Mouse (Mus musculus) brain, adult 2 months (tissue): Measurements from ENCODE around the gene Prkg1.
"Not testable (repeated sequence)": the region's sequence is repeated elsewhere in the genome, so short reads cannot be mapped to it uniquely, and the experiment has no call there.

ENCODE experiments used
- DNase-seq: peaks from one replicate; pipeline ENCODE4 v3.0.0; 2011; ENCODE audit warnings: low read depth, low spot score

The Prkg1 gene

DNA sequence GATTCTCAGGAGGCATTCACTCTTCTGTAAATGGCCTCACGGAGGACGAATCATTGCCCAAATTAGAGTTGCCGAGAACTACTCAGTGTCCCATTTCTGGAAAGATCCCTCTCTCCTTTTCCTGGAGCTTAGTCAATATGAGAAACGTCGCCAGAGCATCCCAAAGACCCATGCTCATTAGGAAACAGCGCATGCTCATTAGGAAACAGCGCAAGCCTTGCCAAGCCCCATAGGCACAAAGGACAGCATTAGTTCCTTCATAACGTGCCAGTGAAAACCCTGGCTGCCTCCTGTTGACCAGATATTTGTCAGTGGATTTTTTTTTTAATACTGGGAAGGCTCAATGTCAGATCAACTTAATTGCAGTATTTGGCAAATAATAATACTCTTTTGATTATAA is 1127.4 kb downstream of the Prkg1 start:
- DNase-seq: peak; percentile 10

DNA sequence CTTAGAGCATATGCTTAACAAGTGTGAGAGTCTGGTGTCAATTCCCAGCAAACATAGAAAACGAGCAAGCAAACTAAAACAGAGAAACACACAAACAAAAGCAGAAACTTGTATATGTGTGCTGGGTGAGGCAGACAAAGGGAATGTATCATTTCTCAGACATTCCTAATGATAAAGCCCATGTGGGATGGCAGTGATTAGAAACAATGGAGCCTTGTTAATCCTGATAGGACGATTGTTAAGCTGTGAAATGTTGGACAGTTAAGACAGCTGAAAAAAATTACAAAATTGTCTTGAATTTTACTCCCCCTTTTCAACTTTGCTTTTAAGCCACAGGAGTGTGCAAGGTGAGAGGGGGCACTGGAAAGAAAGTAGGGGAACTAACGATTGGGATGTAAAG is 1133.8 kb downstream of the Prkg1 start:
- no peak for DNase-seq

DNA sequence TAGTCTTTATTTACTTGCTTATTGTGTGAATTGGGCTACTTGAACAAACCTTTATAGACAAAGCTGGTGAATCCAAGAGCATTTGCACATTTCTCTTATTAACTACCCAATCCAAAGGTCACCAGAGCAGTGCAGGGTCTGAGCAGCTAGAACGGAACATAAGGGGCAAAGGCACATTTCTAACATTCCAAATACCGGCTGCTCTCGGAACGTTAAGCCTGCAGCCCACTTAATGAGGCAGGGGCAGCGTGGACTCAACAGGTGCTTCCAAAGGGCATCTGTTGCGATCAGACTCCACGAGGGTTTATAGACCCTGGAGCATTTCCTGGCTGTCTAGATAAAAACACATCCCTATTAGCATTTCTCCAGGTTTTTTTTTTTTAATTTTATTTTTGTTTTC is 1138.8 kb downstream of the Prkg1 start:
- no peak for DNase-seq

DNA sequence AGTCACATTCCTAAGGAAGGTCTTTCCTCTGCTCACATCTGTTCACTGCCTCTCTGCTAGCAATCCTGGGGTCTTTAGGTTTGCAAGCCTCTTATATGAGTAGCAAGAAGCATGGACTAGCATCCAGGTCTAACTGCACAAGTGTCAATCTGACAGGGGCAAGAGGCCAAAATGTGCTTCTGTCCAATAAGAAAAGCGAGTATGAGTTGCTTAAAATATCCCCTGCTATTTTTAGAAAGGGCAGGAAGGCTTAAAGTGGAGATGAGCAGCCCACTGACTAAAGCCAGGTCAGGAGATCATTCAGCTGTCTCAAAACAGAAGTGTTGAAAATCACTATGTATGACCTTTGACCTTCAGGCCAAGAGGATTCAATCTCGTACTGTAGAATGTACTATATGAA is 1139.4 kb downstream of the Prkg1 start:
- DNase-seq: no peak

DNA sequence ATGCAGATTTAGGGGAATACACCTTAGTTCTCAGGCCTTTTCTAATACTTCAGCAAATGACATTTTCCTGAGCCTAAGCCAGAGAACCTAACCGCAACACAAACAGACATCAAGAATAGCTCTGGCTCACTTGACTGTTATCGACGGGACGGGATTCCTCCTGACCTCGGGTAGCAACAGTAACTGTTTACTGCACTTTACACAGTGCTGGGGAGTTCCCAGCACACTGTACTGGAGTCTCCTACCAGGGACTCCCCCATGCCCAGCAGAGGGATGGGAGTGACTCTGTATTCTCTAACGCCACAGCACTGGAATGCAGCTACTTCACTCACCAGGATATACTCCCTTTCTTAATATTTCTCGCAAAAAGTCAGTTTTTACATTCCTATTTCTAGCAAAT is 1141.2 kb downstream of the Prkg1 start:
- DNase-seq: no peak

DNA sequence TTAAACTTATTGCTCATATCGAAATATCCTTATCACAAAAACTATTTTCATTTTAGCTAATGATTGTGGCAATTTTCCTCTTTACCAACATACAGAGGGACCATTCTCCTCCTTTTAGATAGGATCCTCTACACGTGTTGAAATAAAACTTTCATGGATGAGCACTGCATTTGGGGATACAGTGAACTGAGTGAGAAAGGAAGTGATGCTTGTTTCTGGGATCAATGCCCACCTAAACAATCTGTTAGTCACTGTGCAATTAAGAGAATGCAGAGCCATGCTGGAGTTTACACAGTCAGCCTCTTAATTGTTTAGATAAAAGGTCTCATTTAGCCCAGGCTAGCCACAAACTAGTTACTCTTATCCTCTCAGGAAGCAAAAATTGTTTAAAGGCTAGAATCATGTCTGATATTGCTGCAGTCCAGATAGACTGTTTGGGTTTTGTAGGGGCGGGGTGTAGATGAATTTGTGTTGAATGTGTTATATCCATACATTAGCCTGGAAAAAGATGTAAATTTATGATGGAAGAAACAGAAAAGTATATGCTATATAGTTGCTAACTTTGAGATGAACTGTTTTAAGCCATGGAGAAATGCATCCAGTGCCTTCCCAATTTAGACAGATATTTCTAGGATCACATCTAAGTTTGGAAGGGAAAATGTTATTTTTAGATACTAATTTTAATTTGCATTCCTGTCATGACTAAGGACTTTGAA is 1151.5 kb downstream of the Prkg1 start:
- peak; percentile 20 for DNase-seq

DNA sequence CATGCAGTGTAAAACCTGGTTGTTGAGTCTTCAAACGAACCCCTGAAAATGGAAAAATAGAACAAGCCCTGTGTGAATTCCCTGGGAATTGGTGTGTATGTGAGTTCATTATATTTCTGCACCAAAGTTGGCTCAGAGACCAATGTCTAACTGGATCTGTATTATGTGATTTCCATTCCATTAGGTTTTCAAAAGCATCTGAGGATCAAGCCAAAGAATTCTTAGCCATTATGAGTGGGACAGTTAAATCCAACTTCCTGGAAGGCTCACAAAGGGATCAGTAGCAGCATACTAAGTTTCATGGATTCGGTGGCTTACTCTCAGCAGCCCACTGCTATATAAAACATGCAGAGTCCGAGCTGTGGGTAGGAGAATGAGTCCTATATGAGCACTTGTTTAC is 1178.5 kb downstream of the Prkg1 start:
- DNase-seq: no peak

DNA sequence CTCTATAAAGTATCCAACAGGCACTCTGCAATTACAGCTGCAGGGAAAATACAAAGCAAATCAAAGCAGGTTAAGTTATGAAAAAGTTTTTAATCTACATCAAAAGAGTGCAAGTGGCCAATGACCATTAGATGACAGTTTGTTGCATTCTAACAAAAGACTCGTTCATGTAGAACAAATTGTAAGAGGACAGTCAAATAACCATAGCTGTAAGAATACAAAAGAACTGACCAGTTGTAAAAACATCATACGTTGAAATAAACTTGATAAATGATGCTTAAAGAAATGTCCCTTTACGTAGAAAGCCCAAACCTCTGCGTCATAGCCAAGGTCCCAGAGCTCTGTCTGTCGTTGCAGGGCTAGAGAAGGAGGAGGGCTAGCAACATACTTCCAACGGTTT is 1200.3 kb downstream of the Prkg1 start:
- DNase-seq: no peak

DNA sequence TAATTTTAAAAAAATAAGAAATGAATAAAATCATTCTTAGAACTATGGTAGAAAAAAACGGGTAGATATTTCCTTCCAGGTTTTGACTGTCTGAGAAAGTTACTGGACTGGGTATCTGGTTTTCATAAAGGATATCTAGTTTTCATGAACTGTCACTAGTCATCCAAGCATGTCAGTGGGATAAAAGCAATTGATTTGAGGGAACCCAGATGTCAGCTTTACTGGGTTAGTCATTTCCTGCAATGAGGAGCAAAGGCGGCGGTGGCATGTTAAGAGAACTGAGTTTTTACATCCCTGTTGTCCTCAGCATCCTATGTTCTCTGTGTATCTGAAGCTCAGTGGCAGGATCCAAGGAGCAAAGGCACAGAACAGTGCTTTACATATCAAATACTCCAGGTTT is 1201.0 kb downstream of the Prkg1 start:
- DNase-seq: no peak

DNA sequence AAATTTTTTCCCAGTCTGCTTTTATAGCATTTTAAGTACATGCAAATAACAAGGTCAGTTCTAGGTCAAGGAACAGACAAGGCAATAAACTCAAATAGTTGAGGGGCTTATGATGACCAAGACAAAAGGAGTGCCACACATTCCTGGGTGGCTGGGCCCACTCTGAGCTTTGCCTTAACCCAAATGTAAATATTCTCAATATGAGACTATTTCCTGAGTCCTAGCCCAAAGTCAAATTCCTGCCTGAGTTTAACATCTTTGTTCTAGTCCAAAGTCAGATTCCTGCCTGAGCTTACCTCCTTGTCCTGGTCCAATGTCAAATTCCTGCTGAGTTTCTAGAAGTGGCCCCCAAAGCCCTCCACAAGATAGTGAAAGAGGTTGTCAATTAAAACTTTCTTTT is 1206.8 kb downstream of the Prkg1 start:
- no peak for DNase-seq

DNA sequence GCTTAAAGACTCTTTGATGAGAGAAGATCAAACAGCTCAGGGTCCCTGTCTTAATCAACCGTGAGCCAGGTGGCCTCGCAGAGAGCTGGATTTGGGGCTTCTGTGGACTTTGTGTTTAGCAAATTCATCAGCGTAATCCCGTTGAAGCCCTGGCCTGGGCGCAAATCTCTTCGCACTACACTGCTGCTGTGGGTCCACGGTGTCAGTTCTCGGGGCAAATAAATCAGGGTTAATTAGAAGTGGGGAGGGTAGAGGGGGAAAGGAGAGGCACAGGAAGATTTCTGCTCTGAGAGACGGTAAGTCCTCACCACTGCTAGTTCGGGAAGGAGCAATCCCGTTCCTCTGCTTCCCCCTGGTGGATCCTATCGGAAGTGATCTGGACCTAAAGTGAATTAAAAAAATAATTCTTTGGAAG is 1210.4 kb downstream of the Prkg1 start:
- peak; percentile 76 for DNase-seq

DNA sequence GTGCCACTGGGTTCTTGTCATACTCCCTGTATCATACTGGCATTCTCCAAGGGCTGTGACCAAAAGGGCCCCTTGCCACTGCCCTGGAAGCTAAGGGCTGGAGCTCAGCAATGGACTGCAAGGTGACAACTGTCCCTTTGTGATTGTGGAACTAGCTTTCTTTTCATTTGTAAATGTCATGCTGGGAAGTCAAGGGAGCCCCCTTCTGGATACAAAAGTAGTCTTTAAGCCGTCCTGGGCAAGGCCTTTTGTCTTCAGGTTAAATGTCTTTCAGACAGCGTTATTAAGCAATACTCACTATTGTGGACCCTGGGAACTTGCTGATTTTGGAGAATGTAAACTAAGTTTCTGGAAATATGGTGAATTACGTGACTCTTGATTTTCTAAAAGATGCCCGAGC is 1211.1 kb downstream of the Prkg1 start:
- no peak for DNase-seq

DNA sequence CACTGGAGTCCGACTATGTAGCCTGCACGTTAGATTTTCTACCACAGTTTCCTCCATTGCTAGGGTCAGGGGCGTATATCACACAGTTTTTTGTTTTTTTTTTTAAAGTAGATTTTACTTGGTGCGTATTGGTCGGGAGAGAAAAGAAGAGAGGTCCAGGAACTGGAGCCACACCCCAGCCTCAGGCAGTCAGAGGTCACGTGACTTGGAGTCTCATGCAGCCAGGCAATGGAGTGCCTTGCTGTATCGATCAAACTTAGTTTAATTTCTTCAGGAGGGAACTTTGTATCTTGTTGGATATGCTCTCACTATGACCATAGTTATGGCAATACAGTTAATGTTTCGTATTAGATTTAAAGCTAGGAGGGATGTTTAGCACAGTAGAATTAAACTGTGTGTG is 1212.6 kb downstream of the Prkg1 start:
- DNase-seq: no peak

DNA sequence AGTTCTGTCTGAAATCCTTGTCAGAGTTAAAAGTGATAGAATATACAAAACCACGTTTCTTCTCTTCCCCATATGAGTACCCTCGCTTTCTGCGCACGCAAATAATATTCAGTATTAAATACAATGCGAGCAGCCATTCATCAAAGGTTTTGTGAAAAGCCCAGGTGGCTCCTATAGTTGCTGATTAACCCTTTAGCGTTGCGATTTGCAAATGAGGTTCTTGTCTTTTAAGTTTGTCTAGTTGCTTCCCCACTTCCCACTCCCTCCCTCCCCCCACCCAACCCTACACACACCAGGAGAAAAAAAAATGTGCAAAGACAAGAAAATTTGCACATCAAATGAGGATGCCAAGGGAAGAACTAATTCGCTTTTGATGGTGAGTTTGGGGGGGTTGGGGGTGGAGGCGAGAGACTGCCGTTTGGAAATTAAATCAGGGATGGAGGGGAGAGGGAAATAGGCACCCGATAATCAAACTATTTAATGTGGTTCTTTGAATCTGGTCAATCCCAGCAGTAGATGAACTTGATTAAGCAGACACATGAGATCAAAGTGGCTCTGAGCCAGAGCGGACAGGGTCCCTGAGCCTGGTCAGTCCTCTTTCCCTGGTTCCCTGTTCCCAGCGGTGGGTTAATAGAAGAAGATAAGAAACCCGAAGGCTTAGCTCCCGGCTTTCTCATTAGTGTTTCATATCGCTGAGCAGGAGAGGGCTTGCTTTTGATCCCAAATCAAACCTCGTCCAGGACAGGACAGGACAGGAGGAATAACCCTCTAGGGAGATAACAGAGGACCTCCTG is 1214.8 kb downstream of the Prkg1 start:
- no peak for DNase-seq

DNA sequence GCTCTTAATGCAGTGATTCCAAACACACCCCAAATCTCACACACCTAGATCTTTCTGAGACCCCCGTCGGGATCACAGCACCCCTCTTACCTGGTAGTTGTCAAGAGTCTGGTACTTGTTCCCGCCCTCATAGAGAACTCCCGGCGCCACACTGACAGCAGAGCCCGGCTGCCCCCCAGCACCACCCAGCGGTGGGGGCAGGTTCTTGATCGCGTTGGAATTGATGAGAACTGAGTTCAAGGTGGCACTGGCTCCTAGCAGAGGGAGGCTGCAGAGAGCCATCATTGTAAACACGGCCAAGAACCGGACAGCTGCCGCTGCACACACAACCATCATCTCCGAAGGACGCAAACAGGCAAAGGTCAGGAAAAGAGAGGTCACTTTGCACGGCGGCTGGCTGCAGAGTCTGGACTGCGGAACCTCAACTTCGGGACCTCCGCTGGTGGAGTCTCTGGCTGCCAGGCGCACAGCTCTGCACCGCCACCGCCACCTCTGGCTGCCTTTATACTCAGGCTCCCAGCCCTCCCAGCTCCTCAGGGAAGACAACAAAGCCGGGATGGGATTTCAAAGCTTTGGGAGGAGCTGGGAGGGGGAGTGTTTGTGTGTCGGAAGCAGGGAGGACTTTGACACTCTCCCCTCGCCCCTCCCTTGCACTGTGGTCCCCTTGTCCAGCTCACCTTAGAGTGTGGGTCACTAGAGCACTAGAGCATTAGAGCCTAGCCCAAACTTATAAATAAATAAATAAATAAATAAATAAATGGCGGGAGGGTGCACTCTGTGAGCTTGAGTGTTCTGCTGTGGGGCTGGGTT is 1215.6 kb downstream of the Prkg1 start, which contains the start of gene Dkk1:
Dkk1 (minus strand) TSS at position 622 of the 810 bp plus-strand sequence.
- DNase-seq: peak; percentile 6

DNA sequence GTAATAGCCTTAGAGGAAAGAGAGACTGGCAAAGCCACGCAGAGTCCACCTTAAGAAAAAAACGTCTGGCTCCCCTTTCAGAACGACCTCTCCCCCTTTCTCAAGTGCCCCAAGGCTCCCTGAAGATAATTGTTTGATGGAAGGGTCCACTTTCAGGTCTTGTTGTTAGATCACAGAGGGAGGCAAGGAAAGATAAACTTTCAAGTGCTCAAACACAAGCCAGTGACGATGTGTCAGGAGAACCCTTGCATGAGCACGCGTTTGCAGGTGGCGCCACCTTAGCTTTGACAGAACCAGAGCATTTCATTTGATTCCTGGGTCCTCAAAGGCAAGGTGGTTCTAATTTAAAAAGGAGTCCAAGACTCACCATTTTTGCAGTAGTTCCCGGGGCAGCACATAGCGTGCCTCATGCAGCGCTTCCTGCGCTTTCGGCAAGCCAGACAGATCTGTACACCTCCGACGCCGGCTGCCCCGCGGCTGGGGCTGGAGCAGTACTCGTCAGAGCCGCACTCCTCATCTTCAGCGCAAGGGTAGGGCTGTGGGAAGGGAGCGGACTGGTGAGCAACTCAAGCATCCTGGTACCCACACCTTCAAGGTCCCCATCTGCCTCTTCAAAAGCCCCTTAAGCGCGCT is 1216.3 kb downstream of the Prkg1 start:
- DNase-seq: peak; percentile 3

DNA sequence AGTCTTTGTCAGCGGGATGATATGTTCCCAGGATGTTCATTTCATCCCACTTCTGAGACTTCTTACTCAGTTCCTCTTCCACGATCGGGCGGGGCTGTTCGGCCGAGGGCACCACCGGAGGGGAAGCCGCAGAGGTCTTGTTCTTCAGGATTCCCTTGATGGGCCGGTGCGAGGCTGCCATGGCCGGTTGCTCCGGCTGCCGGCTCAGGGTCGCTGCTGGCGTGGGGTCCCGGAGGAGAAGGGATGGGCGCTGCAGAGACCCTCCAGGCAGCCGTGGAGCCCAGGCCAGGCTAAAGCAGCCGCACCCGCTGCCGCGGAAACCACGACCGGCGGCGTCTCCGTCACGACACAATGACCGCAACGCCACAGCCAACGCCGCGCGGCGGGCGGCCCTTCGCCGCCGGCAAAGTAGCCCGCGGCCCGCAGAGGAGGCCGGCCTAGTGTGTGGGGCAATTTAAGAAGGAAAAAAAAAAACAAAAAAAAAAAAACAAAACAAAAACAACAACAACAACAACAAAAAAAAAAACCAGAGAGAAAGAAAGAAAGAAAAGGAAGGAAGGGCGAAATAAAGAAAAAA is 1225.4 kb downstream of the Prkg1 start:
- DNase-seq: not testable (repeated sequence)

DNA sequence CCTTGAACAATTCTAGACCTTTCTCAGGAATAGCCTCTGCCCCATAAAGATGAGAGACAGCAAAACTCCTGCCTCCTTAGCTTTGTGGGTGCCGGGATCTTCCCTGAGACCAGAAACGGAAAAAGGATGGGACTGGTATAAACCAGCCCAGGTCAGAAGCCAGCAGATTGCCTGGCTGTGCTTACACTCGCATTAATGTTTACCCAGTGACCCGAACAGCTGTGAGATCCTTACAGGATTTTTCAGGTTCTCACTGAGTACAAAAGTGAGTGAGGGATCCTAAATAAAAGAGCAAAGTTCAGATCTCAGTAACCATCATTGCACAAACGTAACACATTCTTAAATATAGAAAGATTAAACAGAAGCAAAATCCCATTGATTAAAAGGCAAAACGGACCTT is 1248.1 kb downstream of the Prkg1 start:
- DNase-seq: no peak
